Mouse (Mus musculus) spleen, adult 2 months (tissue): ENCODE measurements at regions not wholly inside any gene's neighbourhood (a gene's known extent, or its start where the extent isn't known, plus 50 kb on each side); places are given as distances from the start of the nearest gene placed in this dataset.

Experiments
- DNase-seq, 2 experiments: peaks; one replicate each; pipeline versions ENCODE4 v3.0.0 to v3.0.0-alpha.2; 2012 to 2021; ENCODE audit warnings: low spot score in 2 of 2, low read depth in 1 of 2
- H3K27ac ChIP-seq: fragments of 200-500 bp; 2 replicates; pipeline ENCODE4 v1.5.1; 2012; ENCODE audit warnings: low read length, inconsistent platforms; ENCODE audit not compliant: insufficient read depth
- H3K27me3 ChIP-seq: fragments of 200-500 bp; 2 replicates; pipeline ENCODE4 v1.6.1; 2012; ENCODE audit warnings: mild to moderate bottlenecking, moderate library complexity, low read length, inconsistent platforms; ENCODE audit not compliant: control insufficient read depth, insufficient read depth
- H3K36me3 ChIP-seq: fragments of 200-500 bp; 2 replicates; pipeline ENCODE4 v1.6.1; 2012; ENCODE audit warnings: mild to moderate bottlenecking, low read length, inconsistent platforms; ENCODE audit not compliant: control insufficient read depth, insufficient read depth
- H3K4me1 ChIP-seq: fragments of 200-500 bp; 2 replicates; pipeline ENCODE4 v1.6.1; 2011; ENCODE audit warnings: inconsistent platforms; ENCODE audit not compliant: control insufficient read depth, insufficient read depth, insufficient read length
- H3K4me3 ChIP-seq: fragments of 200-500 bp; 2 replicates; pipeline ENCODE4 v1.5.1; 2011; ENCODE audit warnings: mild to moderate bottlenecking, inconsistent platforms; ENCODE audit not compliant: insufficient read depth, insufficient read length; ENCODE audit errors: extremely low read depth
- CTCF ChIP-seq: fragments of 200-500 bp; IDR thresholded peaks from 2 replicates; pipeline ENCODE4 v1.5.1; 2011; ENCODE audit warnings: mild to moderate bottlenecking, inconsistent platforms; ENCODE audit not compliant: insufficient read depth, insufficient read length, insufficient replicate concordance; ENCODE audit errors: extremely low read depth
- POLR2A ChIP-seq: fragments of 200-500 bp; IDR thresholded peaks from 2 replicates; pipeline ENCODE4 v1.6.1; 2011; ENCODE audit warnings: low read depth, low read length, inconsistent platforms
- WGBS: fragments of 180-500 bp; shearing (Covaris S2); methylation state at CpG from one replicate; pipeline ENCODE4 v1.1.7; 2018; 5-methylcytosine and 5-hydroxymethylcytosine counted together

GRCm38 (mm10) chr14:76818256-76819010, 218.1 kb upstream of the Ccdc122 start:
- TF ChIP-seq POLR2A (no peak), CTCF (no peak)
- DNase-seq: no peak
- no peaks in the 10 kb centered on the region; the same call in 1 of the 2 replicates for H3K4me1 ChIP-seq
- H3K27ac ChIP-seq: no peak overlapping the region
- no peaks in the 10 kb centered on the region for H3K27me3 ChIP-seq
- no peak overlapping the region for H3K4me3 ChIP-seq
- 53% methylated on average over 10 of the region's 10 CpGs for WGBS
- no peaks in the 10 kb centered on the region for H3K36me3 ChIP-seq

- no peak for DNase-seq
- H3K4me3 ChIP-seq: no peak overlapping the region
- TF ChIP-seq POLR2A (no peak), CTCF (no peak)
- H3K27ac ChIP-seq: no peak overlapping the region
- H3K27me3 ChIP-seq: no peaks in the 10 kb centered on the region
- 93% methylated on average over 5 of the region's 5 CpGs for WGBS
- no peaks in the 10 kb centered on the region; the same call in 1 of the 2 replicates for H3K4me1 ChIP-seq
- H3K36me3 ChIP-seq: no peaks in the 10 kb centered on the region
These were observed 219.3 kb upstream of the Ccdc122 start for GRCm38 (mm10) chr14:76817189-76817772.

GRCm38 (mm10) chr14:76816666-76817065, 219.9 kb upstream of the Ccdc122 start:
- 81% methylated on average over 2 of the region's 2 CpGs for WGBS
- Histone ChIP-seq H3K27ac (no peak overlapping the region), H3K36me3 (no peaks in the 10 kb centered on the region), H3K4me1 (no peaks in the 10 kb centered on the region; the same call in 1 of the 2 replicates), H3K4me3 (no peak overlapping the region), H3K27me3 (no peaks in the 10 kb centered on the region)
- DNase-seq: no peak
- no peak for TF ChIP-seq POLR2A
- no peak for TF ChIP-seq CTCF

- Histone ChIP-seq H3K4me3 (no peak overlapping the region), H3K4me1 (no peaks in the 10 kb centered on the region; the same call in 1 of the 2 replicates), H3K27me3 (no peaks in the 10 kb centered on the region), H3K27ac (no peak overlapping the region), H3K36me3 (no peaks in the 10 kb centered on the region)
- TF ChIP-seq CTCF (no peak), POLR2A (no peak)
- 86% methylated on average over 14 of the region's 14 CpGs for WGBS
- DNase-seq: no peak
These were observed 224.3 kb upstream of the Ccdc122 start for GRCm38 (mm10) chr14:76812155-76812875.

GRCm38 (mm10) chr14:76810697-76811589, 225.6 kb upstream of the Ccdc122 start:
- Histone ChIP-seq H3K36me3 (no peaks in the 10 kb centered on the region), H3K4me3 (no peak overlapping the region), H3K27me3 (no peaks in the 10 kb centered on the region), H3K4me1 (no peaks in the 10 kb centered on the region), H3K27ac (no peak overlapping the region)
- TF ChIP-seq CTCF: no peak
- no peak for TF ChIP-seq POLR2A
- 91% methylated on average over 21 of the region's 21 CpGs for WGBS
- no peak for DNase-seq

GRCm38 (mm10) chr14:76810041-76810440, 226.5 kb upstream of the Ccdc122 start:
- no peak for DNase-seq
- TF ChIP-seq CTCF: no peak
- no peak for TF ChIP-seq POLR2A
- Histone ChIP-seq H3K4me1 (no peaks in the 10 kb centered on the region), H3K27me3 (no peaks in the 10 kb centered on the region), H3K36me3 (no peaks in the 10 kb centered on the region), H3K4me3 (no peak overlapping the region), H3K27ac (no peak overlapping the region)
- WGBS: 91% methylated on average over 3 of the region's 3 CpGs
